Mouse (Mus musculus) brain, adult 2 months (tissue): ENCODE data around the gene Tmem205.

Experiments used
- DNase-seq: peaks from one replicate; pipeline ENCODE4 v3.0.0; 2011; ENCODE audit warnings: low read depth, low spot score

Tmem205 gene

DNA sequence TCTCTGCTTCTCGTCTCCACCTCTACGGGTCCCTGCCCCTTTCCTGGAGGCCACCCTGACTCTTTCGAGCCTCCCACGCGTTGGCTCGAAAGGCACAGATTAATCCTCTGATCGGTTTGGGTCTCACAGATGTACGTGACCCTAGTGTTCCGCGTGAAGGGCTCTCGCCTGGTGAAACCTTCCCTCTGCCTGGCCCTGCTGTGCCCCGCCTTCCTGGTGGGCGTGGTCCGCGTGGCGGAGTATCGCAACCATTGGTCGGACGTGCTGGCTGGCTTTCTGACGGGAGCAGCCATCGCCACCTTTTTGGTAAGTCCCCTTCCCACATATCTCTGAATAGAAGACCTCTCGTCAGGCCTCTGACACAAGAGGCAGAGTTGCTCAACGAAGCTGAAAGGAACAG lies 16.9 kb upstream of the Tmem205 start:
- no peak for DNase-seq

DNA sequence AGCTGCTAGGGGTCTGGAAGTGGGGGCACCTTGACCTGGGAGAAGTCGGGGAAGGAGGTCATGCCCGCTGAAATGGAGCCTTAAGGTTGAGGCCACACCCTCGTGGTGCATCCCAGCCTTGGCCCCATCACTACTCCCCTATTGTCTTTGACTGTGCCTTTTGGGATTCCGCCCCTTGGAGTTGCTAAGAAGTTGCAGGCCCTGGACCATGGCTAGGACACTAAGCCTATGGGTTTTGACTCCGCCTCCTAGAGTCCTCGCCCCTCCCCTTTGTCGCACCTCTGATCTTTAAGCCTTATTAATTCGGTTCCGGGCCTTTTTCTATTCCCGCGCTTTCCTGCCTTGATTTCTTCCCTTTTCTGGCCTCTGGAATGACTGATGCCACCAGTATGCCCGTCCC lies 16.3 kb upstream of the Tmem205 start:
- no peak for DNase-seq

DNA sequence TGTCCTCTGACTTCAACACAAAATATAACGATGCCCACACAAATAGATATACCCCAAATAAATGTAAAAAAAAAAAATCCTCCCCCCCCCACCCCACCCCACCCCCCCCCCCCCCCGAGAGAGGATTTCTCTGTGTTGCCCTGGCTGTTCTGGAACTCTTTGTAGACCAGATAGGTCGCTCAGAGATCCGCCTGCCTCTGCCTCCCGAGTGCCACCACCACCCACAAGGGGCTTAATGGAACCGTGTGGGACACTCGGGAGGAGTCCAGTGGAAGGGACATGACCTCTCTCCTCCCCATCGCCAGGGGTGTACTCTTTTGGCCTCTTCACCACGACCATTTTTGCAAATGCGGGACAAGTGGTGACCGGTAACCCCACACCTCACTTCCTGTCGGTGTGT lies 15.7 kb upstream of the Tmem205 start:
- no peak for DNase-seq

DNA sequence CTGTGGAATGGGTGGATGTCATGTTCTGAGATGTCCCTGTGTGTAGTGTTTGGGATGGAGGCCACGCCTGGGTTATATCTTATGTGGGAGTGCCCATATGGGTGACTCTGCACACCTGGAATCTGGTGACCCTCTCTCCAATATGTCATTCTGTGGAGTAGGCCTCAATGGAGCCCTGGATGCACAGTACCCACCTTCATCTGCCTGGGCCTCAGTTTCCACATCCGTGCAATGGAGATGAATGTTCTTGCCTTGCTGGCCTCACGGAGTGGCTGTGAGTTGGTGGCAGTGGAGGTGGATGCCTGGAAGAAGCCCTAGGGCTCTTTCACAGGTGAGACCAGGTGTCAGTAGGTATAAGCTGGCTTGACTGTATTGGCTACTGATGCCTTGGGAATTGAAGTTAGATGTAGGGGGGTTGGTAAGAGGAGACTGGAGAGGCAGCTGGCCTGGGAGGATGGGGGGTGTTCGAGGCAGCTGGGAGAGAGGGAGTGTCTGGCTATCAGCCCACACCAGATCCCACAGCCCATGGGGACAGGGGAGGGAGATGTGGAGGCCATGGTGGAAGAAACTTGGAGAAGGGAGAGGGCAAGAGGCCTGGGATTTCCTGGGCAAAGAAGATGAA lies 11.0 kb upstream of the Tmem205 start:
- DNase-seq, result no peak

DNA sequence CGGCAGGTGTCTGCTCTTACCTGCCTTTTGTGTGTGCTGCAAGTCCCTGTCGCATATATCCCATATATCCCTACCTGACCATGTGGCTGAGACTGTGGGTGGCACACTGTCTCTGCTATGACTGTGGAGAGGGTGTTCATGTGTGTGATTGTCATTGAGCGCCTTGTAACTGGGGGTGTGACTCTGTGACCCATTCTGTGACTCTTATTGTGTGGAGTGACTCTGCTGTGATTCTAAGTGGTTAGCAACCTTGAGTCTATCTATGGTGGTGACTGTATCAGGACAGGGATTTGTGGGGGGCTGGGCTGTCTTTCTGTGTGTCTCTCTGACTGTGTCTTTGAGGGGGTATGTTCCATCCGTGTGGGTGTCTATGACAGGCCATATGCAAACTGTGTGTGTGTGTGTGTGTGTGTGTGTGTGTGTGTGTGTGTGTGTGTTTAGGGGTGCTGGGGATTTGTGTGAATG lies 10.4 kb upstream of the Tmem205 start:
- DNase-seq, result peak; percentile 68

DNA sequence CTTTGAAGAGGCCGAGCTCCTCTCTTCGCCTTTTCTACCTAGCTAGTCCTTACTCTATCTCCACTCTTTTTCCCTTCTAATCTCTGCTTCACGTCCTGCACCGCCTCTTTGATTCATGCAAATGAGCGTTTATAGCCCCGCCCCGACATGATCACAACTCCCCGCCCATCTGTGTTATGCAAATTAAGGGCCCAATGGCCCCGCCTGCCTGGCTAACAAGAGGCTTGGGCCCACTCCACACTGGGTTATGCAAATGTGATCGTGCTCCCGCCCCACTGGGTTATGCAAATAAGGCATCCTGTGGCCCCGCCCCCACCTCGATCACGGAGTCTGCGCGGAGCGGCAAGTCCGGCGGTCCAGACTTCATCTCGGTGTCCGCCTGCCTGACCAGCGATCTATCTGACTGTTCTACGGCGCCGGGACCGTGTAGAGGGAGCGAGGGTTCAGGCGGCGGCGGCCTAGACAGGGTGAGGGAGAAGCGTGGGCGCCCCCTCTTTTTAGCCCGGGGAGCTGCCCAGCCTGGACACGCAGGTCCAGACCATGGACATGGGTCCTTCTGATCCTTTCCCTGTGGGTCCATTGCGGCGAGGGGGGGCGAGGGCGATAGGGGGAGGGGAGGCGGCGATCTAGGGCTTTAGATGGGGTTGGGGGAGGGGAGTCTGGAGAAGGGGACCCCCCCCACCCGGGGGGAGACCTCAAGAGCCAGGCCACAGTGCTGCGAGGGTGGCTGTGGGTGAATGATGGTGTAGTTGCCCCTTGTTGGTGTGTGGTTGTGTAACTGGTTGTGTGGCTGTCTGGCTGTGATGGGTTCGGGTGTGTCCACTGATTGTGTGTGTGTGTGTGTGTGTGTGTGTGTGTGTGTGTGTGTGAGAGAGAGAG lies 9.6 kb upstream of the Tmem205 start, which contains the start of gene Plppr2:
TSS of gene Plppr2 (plus strand) at position 342 of the 879 bp plus-strand sequence.
- peak; percentile 99 for DNase-seq

DNA sequence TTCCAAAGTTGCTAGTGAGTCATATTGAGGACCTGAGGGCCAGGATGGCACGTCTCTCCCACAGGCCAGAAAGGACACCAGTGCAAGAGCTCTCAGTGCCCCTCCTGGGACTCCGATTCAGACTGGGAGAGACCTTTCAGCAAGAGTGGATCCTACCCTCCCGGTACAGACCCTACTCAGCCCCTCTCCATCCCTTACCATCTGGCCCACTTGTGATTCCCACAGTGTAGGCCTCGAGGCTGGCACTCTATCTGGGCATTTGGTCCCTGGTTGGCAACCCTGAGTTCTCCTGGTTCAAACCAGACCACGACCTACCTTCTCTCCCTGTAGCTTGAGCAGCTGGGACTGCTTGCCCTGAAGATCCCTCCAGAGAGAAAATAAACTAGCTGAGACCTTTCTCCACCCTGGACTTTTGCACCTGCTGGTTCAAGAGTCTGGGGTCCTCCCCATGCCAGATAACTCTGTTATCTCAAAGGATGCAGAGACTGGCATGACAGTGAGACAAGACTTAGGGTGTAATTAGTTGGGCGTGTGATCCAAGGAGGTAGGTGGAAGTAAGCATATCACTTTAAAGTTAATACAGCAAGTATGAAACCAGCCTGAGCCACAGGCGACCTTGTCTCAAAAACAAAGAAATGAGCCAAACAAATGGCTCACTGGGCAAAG lies 8.2 kb upstream of the Tmem205 start:
- DNase-seq, result no peak

DNA sequence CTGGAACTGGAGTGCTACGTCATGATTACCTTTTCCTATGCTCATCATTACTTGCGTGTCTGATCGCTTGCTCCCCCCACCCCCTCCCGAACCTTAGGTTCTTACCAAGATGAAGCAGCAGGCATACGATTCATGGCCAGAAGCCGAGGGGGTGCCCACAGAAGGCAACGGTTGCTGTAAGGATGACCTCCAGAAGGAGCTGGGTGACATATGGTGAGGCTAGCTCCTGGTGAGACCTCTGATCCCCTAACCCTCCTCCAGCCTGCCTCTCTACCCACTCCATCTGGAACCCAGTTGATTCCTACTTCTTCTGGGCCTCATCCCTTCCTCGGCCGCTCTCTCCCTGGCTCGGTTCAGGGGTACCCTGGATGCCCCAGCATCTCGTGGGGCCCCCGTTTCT lies 6.7 kb upstream of the Tmem205 start:
- peak; percentile 56 for DNase-seq

DNA sequence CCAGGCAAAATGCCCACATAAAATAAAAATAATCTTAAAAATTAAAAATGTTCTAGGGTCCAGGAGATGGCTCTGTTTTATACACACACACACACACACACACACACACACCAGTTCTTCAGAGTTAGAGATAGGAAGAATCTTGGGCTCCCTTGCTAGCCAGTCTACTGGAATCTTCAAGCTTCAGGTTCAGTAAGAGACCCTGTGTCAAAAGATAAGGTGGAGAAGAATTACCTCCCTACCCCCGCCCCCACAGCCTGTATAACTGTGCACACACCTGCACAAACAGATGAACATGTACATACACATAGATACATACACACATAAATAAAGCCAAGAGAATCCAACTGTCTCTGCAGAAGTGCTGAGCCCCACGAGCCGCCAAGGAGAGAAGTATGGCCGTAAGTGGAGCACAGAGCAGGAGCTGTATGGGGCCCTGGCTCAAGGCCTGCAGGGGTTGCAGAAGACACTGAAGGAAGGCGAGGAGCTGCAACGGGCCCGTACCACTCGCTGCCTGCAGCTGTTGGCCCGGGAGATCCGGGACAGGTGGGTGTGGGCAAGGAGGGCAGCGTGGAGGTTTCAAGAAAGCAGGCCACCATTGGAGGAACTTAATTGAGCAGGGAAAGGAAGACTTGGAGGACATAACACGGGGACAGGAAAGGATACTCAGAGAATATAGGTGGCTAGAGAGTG lies 5.2 kb upstream of the Tmem205 start:
- no peak for DNase-seq

DNA sequence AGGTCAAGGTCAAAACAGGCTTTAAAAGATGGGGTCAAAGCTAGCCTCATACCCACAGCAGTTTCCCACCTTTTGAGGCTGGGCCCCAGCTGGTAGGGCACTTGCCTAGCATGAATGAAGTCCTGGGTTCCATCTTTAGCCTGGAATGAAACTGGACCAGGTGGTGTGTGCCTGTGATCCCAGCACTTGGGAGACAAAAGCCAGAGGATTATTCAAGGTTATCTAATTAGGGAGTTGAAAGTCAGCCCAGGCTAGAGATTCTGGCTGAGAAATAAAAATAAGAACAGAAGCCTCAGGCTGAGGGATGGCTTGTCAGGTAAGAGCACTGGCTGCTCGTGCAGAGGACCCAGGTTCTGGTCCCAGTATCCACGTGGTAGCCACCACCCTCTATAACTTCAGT lies 4.7 kb upstream of the Tmem205 start:
- peak; percentile 70 for DNase-seq

DNA sequence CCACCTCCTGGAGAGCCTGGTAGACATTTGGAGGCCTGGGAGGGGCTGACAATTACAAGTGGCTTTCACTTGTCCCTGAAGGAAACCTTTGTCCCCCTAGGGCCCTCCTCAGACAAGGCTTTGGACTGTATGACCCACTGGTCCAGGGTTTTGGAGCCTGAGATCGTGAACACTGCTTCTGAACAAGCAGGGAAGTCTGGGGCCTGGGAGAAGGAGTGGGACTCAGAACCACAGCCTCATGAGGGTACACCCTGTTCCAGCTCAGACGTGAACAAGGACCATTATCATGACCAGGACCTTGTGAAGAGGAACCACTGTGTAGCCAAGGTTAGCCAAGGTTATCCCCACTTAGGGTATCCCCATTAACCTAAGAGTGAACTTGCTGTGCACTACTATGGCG lies 1.9 kb upstream of the Tmem205 start:
- no peak for DNase-seq

DNA sequence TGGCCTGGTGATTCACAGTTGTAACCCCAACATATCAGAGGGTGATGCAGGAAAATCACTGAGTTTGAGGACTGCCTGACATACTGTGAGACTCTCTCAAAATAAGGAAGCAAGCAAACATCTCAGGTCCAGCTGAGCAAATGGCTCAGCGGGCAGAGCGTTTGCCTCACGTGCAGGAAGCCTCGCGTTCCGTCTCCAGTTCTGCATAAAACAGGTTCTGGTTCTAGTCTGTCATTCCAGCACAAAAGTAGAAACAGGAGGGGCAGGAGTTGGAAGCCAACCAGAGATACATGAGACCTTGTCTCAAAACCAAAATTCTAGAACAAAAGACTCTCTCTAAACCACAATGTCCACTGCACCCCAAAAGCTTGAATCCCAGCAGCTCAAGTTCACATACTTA lies 572 bp downstream of the Tmem205 start:
- DNase-seq, result peak; percentile 46

DNA sequence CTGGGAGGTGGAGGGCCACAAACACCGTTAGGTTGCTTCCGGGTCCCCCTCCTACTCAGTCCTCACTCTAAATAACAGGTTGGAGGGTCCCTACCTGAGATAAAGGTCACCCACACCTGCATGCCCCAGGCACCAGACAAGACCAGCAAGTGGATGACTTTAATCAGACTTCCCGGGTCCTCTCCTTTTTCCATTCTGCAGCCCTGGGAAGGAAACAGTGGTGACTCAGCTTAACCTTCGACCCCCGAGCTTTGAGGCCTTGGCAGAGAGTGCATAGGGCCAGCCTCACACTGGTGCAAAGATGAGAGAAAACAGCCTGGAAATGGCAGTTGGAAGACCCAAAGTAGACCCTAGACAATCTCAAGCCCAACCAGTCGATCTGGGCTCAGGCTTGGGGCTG lies 1.2 kb downstream of the Tmem205 start:
- no peak for DNase-seq

DNA sequence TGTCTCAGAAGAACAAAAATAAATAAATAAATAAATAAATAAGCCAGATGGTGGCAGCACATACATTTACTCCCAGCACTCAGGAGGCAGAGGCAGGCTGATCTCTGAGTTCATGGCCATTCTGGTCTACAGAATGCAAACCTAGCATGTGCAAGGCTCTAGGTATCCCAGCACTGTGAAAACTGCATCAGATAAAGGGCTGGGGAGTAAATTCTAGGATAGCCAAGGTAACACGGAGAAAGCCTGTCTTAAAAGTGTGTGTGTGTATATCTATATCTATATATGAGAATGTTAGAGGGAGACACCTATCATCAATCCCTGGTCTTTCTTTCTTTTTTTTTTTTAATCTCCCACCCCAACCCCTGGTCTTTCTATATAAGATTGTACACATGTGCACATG lies 1.9 kb downstream of the Tmem205 start:
- no peak for DNase-seq

DNA sequence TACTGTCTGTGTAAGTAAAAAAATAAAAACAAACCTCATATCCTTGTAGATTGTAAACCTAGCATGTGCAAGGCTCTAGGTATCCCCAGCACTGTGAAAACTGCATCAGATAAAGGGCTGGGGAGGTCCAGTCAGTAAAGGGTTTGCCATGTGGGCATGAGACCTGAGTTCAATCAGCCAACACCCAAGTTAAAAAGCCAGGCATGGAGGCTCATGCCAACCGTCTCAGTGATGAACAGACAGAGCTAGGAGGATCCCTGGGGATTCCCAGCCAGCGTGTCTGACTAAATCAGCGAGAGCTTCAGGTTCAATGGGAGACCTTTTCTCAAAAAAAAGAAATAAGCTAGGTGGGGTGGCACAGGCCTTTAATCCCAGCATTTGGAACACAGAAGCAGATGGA lies 2.3 kb downstream of the Tmem205 start:
- no peak for DNase-seq

DNA sequence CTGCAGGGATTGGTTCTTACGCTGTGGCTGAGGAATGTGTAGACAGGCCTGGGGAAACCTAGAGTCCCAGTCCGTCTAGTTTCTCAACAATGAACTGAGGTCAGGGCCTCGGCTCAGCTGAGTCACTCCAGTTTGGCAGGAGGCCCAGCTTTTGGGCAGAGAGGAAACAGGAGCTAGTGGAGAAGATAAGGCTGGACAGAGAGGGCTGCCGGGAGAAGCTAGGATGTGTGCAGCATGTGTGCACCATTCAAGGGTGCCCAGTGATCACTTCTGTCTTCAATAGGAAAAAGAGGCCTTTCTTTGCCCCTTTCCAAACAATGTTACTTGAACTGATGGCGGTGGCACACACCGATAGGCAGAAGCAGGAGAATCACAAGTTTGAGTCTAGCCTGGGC lies 3.3 kb downstream of the Tmem205 start:
- DNase-seq, result peak; percentile 80

DNA sequence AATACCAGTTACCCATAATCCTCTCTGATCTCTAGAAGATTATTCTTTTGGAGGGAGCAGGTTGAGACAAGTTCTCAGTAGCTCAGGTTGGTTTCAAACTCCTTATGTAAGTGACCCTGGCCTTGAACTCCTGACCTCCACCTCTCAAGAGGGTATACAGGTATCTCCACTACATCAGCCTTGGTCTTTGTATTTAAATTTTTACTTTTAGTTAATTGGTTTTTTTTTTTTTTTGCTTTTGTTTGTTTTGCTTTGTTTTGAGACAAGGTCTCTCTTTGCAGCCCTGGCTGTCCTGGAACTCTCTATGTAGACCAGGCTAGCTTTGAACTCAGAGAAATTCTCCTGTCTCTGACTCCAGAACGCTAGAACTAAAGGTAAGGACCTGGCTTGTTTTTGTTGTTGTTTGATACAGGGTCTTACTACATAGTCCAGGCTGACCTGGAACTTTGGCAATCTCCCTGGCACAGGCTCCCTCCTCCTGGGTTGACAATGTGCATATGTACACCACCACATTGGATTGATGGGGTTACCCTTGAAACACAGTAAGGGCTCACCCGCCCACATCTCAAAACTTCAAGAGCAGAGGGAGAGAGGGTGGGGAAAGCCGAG lies 3.8 kb downstream of the Tmem205 start:
- no peak for DNase-seq

DNA sequence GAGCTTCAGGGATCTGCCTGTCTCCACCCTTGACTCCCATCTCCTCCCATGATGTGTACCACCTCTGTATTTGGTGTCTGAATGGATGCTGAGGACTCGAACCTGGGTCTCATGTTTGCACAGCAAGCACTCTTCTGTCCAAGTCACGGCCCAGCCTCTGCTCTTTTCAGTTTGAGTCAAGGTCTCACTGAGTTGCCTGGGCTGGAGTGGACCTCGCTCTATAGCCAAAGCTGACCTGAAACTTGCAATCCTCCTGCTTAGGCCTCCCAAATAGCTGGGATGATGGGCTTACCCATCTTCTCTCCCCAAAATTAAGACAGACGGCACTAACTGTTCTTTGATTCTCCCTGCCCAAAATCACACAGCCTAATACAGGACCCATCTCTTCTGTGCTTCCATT lies 4.3 kb downstream of the Tmem205 start:
- no peak for DNase-seq

DNA sequence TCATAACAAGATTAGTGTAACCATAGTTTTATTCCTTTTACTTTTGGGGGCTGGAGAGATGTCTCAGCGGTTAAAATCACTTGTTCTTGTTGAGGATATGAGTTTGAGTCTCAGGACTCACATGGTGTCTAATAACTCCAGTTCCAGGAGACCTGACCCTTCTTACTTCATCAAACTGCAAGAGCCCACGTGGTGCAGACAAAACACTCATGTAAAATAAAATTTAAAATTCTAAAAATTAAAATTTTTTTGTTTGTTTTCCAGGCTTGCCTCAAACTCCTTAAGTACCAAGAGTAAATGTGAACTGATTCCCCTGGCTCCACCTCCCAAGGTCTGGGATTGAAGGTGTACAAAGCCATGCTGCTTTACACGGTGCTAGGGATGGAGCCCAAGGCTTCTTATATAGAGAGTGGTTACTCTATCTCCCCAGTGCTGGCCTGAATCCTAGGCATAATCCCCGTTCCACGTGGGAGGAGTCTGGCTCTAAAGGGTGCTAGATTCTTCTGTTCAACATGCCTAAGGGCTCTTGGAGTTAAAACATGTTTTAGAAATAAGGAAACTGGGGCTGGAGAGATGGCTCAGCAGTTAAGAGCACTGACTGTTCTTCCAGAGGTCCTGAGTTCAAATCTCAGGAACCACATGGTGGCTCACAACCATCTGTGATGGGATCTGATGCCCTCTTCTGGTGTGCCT lies 8.5 kb downstream of the Tmem205 start:
- peak; percentile 58 for DNase-seq

DNA sequence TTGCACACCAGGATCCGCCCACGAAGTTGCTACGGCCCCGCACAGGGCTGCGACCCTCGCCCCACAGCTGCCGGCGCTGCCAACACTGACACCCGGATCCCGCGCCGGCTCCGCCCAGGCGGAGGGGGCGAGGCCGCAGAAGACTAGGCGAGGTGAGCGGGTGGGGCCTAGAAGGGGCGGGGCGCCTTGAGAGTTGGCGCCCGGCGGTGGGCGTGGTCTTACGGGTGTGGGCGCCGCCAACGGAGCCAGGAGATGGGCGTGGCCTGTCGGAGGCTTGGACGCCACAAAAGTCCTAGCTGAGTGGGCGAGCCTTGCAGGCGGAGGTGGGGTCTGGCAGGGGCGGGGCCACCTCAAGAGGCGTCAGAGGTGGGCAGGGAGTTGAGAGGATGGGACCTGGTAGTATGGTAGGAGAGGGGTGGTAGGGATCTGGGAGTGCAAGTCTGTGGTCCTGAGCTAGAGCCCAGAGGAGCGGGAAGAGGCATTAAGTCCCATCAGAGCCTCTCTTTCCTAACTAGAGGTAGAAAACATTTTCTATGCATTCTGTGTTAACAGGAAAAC lies 9.2 kb downstream of the Tmem205 start, which contains the start of gene Rab3d:
TSS of gene Rab3d (minus strand) at position 158 of the 558 bp plus-strand sequence.
- DNase-seq, result peak; percentile 95
